Mouse (Mus musculus): ENCODE measurements at regions not wholly inside any gene's neighbourhood (a gene's known extent, or its start where the extent isn't known, plus 50 kb on each side); places are given as distances from the start of the nearest gene placed in this dataset.
A peak's percentile ranks its signal among the peaks of the same experiment; 100 is the strongest.

GRCm38 (mm10) chr6:49641256-49641655 is 181.3 kb upstream of the Npy start:
- DNase-seq (ENCODE audit: low spot score) = no peak

- DNase-seq (ENCODE audit: low spot score) = no peak
These were observed 167.9 kb upstream of the Npy start for GRCm38 (mm10) chr6:49654541-49655130.

- DNase-seq (ENCODE audit: low spot score) = no peak
These were observed 167.3 kb upstream of the Npy start for GRCm38 (mm10) chr6:49655241-49655640.

- no peak for DNase-seq (ENCODE audit: low spot score)
These were observed 165.9 kb upstream of the Npy start for GRCm38 (mm10) chr6:49656359-49657280.

- DNase-seq (ENCODE audit: low spot score) = no peak
These were observed 164.5 kb upstream of the Npy start for GRCm38 (mm10) chr6:49657988-49658387.

GRCm38 (mm10) chr6:49670991-49671390 is 151.5 kb upstream of the Npy start:
- DNase-seq (ENCODE audit: low spot score) = no peak

- DNase-seq (ENCODE audit: low spot score) = no peak
These were observed 150.6 kb upstream of the Npy start for GRCm38 (mm10) chr6:49671912-49672311.

- DNase-seq (ENCODE audit: low spot score) = no peak
These were observed 135.7 kb upstream of the Npy start for GRCm38 (mm10) chr6:49686776-49687175.

GRCm38 (mm10) chr6:49692032-49692539 is 130.4 kb upstream of the Npy start:
- DNase-seq (ENCODE audit: low spot score) = no peak

- no peak for DNase-seq (ENCODE audit: low spot score)
These were observed 127.7 kb upstream of the Npy start for GRCm38 (mm10) chr6:49694851-49695250.

- no peak for DNase-seq (ENCODE audit: low spot score)
These were observed 125.5 kb upstream of the Npy start for GRCm38 (mm10) chr6:49696990-49697389.

- DNase-seq (ENCODE audit: low spot score) = no peak
These were observed 121.1 kb upstream of the Npy start for GRCm38 (mm10) chr6:49701453-49701852.

GRCm38 (mm10) chr6:49712980-49713379 is 109.5 kb upstream of the Npy start:
- no peak for DNase-seq (ENCODE audit: low spot score)

GRCm38 (mm10) chr6:49716520-49716919 is 106.0 kb upstream of the Npy start:
- peak; percentile 17 for DNase-seq (ENCODE audit: low spot score)

GRCm38 (mm10) chr6:49716945-49717344 is 105.6 kb upstream of the Npy start:
- DNase-seq (ENCODE audit: low spot score) = no peak

GRCm38 (mm10) chr6:49733191-49733590 is 89.3 kb upstream of the Npy start:
- DNase-seq (ENCODE audit: low spot score) = no peak

GRCm38 (mm10) chr6:49743157-49743556 is 79.4 kb upstream of the Npy start:
- no peak for DNase-seq (ENCODE audit: low spot score)

GRCm38 (mm10) chr6:49745301-49745700 is 77.2 kb upstream of the Npy start:
- no peak for DNase-seq (ENCODE audit: low spot score)

GRCm38 (mm10) chr6:49750544-49750943 is 72.0 kb upstream of the Npy start:
- DNase-seq (ENCODE audit: low spot score) = no peak

GRCm38 (mm10) chr6:49759614-49760013 is 62.9 kb upstream of the Npy start:
- DNase-seq (ENCODE audit: low spot score) = no peak

GRCm38 (mm10) chr6:49764746-49765145 is 57.8 kb upstream of the Npy start:
- DNase-seq (ENCODE audit: low spot score) = no peak

- no peak for DNase-seq (ENCODE audit: low spot score)
These were observed 52.4 kb upstream of the Npy start for GRCm38 (mm10) chr6:49769904-49770720.
